Comparison of ENCODE assay signal across 19 mouse cellular contexts in genomic region chr7:46133858-46134257, GRCm38 (mm10). TPM values are rescaled to one million over a fixed set of nuclear protein-coding genes. Genes with fewer than 3 reads are reported as not detected.
DNase-seq lines count a peak whose midpoint lies in the region; ATAC-seq and TF ChIP-seq lines count a peak whose summit lies in the region.
"Had no signal": no experiment of that assay in that cellular context is flagged by ENCODE, and none has a peak within 500 bp of the region (broad histone marks: within the 10 kb centered on the region; RNA-seq: fewer than 3 reads in every experiment).

No protein-coding gene starts in this region.

- intact Hi-C loops in gastrocnemius, adult 2 months (cut with DNase I): no loop called here
- intact Hi-C loops in heart, postnatal 14 days (cut with DNase I): no loop called here

- no peak overlapping the region for H3K9ac ChIP-seq in midbrain, embryonic 13.5 days (replicated peaks)
- no peak overlapping the region for H3K9ac ChIP-seq in midbrain, postnatal 0 days (replicated peaks; ENCODE audit: low read length, poor library complexity, severe bottlenecking)
- 0 out of 2 replicates have a peak overlapping the region, but pooled peaks have one; percentile 27 for H3K9ac ChIP-seq in stomach, postnatal 0 days (ENCODE audit: low read length)
- H3K9ac ChIP-seq: forebrain, postnatal 0 days; liver, embryonic 13.5 days had no signal

- DNase-seq in gastrocnemius, adult 2 months: no peak
- DNase-seq in gastrocnemius, postnatal 4 days (ENCODE audit: low spot score in 2 of 2): no peak
- no peak for DNase-seq in midbrain, postnatal 0 days (ENCODE audit: low spot score)
- DNase-seq in heart, postnatal 14 days: peak; percentile 24 to 50
- peak; percentile 60 for DNase-seq in stomach, postnatal 0 days (ENCODE audit: low spot score)
- DNase-seq in right cerebral cortex, adult 2 months (ENCODE audit: low spot score in 2 of 2): no peak
- DNase-seq: adrenal gland, postnatal 25 days; cerebellum, postnatal 25 days; forebrain, postnatal 0 days; gastrocnemius, postnatal 36 days; liver, embryonic 13.5 days; lung, postnatal 4 days; retina, postnatal 1 day; spleen, adult 18-20 months; thymus, adult 18-20 months had no signal

- peaks cover 33% of the 10 kb centered on the region for H3K4me1 ChIP-seq in midbrain, embryonic 13.5 days (replicated peaks)
- H3K4me1 ChIP-seq in midbrain, postnatal 0 days (ENCODE audit: insufficient read depth, low read length): peaks cover 11% of the 10 kb centered on the region; the same call in 1 of the 2 replicates
- H3K4me1 ChIP-seq in stomach, postnatal 0 days (replicated peaks; ENCODE audit: control insufficient read depth, insufficient read depth): no peaks in the 10 kb centered on the region
- H3K4me1 ChIP-seq: liver, embryonic 13.5 days had no signal

- H3K4me2 ChIP-seq in midbrain, embryonic 13.5 days (replicated peaks): no peak overlapping the region
- H3K4me2 ChIP-seq in midbrain, postnatal 0 days (ENCODE audit: low read depth, low read length, poor library complexity, severe bottlenecking): no peak overlapping the region
- no peak overlapping the region for H3K4me2 ChIP-seq in stomach, postnatal 0 days (replicated peaks; ENCODE audit: low read depth)
- H3K4me2 ChIP-seq: liver, embryonic 13.5 days had no signal

- H3K4me3 ChIP-seq in gastrocnemius, adult 2 months: no peak overlapping the region
- H3K4me3 ChIP-seq in midbrain, embryonic 13.5 days (replicated peaks): no peak overlapping the region
- H3K4me3 ChIP-seq in midbrain, postnatal 0 days (ENCODE audit: low read depth, low read length): no peak overlapping the region
- H3K4me3 ChIP-seq in stomach, postnatal 0 days (ENCODE audit: low read depth, low read length): no peak overlapping the region
- H3K4me3 ChIP-seq: liver, embryonic 13.5 days had no signal

- no peaks in the 10 kb centered on the region for H3K36me3 ChIP-seq in midbrain, embryonic 13.5 days
- no peaks in the 10 kb centered on the region for H3K36me3 ChIP-seq in midbrain, postnatal 0 days (ENCODE audit: insufficient read depth, low read length)
- H3K36me3 ChIP-seq in stomach, postnatal 0 days (ENCODE audit: control insufficient read depth, insufficient read depth, low read length): no peaks in the 10 kb centered on the region
- H3K36me3 ChIP-seq: liver, embryonic 13.5 days had no signal

- peaks cover 14% of the 10 kb centered on the region; the same call in 1 of the 2 replicates for H3K27me3 ChIP-seq in midbrain, embryonic 13.5 days
- no peaks in the 10 kb centered on the region for H3K27me3 ChIP-seq in midbrain, postnatal 0 days (ENCODE audit: insufficient read depth, low read length)
- no peaks in the 10 kb centered on the region for H3K27me3 ChIP-seq in stomach, postnatal 0 days (ENCODE audit: control insufficient read depth, insufficient read depth, low read length)

- 31% methylated on average over 7 of the region's 7 CpGs for WGBS in midbrain, embryonic 13.5 days
- 35% methylated on average over 7 of the region's 7 CpGs for WGBS in midbrain, postnatal 0 days
- 30% methylated on average over 7 of the region's 7 CpGs for WGBS in stomach, postnatal 0 days

- ATAC-seq in midbrain, embryonic 13.5 days: no peak
- ATAC-seq in midbrain, postnatal 0 days (ENCODE audit: low FRiP score): no peak
- ATAC-seq in stomach, postnatal 0 days (ENCODE audit: low FRiP score, low TSS enrichment): peak; percentile 33
- ATAC-seq: forebrain, postnatal 0 days had no signal

- no peaks in the 10 kb centered on the region for H3K9me3 ChIP-seq in midbrain, embryonic 13.5 days
- no peaks in the 10 kb centered on the region for H3K9me3 ChIP-seq in midbrain, postnatal 0 days (ENCODE audit: low read length)
- no peaks in the 10 kb centered on the region for H3K9me3 ChIP-seq in stomach, postnatal 0 days (ENCODE audit: control insufficient read depth, low read length)
- H3K9me3 ChIP-seq: liver, embryonic 13.5 days had no signal

- TF ChIP-seq EP300 in stomach, postnatal 0 days (optimal IDR thresholded peaks at IDR 0.05): no peak

- TF ChIP-seq CTCF in gastrocnemius, adult 2 months (IDR thresholded peaks at IDR 0.05): peak; percentile 21; the same call in 1 of the 2 replicates
- TF ChIP-seq CTCF in midbrain, postnatal 0 days (IDR thresholded peaks at IDR 0.05): no peak
- peak; percentile 46 for TF ChIP-seq CTCF in stomach, postnatal 0 days (IDR thresholded peaks at IDR 0.05; ENCODE audit: low read depth)

- no peak overlapping the region for H3K27ac ChIP-seq in gastrocnemius, adult 2 months
- H3K27ac ChIP-seq in midbrain, embryonic 13.5 days: 0 out of 2 replicates have a peak overlapping the region, but pooled peaks have one; percentile 30
- H3K27ac ChIP-seq in midbrain, postnatal 0 days (ENCODE audit: low read depth, low read length): no peak overlapping the region
- H3K27ac ChIP-seq in stomach, postnatal 0 days (replicated peaks): no peak overlapping the region; the same call in 1 of the 2 replicates
- H3K27ac ChIP-seq: kidney, postnatal 0 days; liver, embryonic 13.5 days had no signal

RNA-seq across cellular contexts. Expression of gene Kcnj11, which starts 33.3 kb away (rescaled TPM):
- total RNA-seq in gastrocnemius, adult 2 months (2021): 100 to 1,000 TPM; 109 to 121 TPM
- total RNA-seq in gastrocnemius, postnatal 4 days (2021): 10 to 100 TPM; 41.4 to 45.1 TPM
- 1.1 and 1.5 TPM in 2 replicates for polyA plus RNA-seq in midbrain, embryonic 13.5 days (2015; fragmentation: Nextera tagmentation; extraction: Ambion mirVana)
- total RNA-seq in midbrain, postnatal 0 days (2014; rRNA removed): 14.4 and 26.2 TPM in 2 replicates
- polyA plus RNA-seq in midbrain, postnatal 0 days (2015; fragmentation: Nextera tagmentation; extraction: Ambion mirVana): 2.7 and 2.9 TPM in 2 replicates
- total RNA-seq in heart, postnatal 14 days (2021): 10 to 100 TPM; 82.8 to 85.0 TPM
- polyA plus RNA-seq in stomach, postnatal 0 days (2015; fragmentation: Nextera tagmentation; extraction: Ambion mirVana): 0.61 and 0.81 TPM in 2 replicates
- total RNA-seq: MEL; monocyte, adult 5-6 weeks had no signal
- polyA plus RNA-seq: liver, embryonic 13.5 days had no signal

RNA-seq across cellular contexts. Expression of gene Abcc8, which starts 46.0 kb away (rescaled TPM):
- total RNA-seq in gastrocnemius, adult 2 months (2021): 1 to 10 TPM; 2.4 to 4.2 TPM
- 1 to 10 TPM; 4.6 to 6.3 TPM for total RNA-seq in gastrocnemius, postnatal 4 days (2021)
- 2.3 and 3.2 TPM in 2 replicates for polyA plus RNA-seq in midbrain, embryonic 13.5 days (2015; fragmentation: Nextera tagmentation; extraction: Ambion mirVana)
- 13.1 and 18.7 TPM in 2 replicates for total RNA-seq in midbrain, postnatal 0 days (2014; rRNA removed)
- polyA plus RNA-seq in midbrain, postnatal 0 days (2015; fragmentation: Nextera tagmentation; extraction: Ambion mirVana): 7.2 and 9.6 TPM in 2 replicates
- total RNA-seq in heart, postnatal 14 days (2021): 10 to 100 TPM; 53.4 to 61.5 TPM
- polyA plus RNA-seq in stomach, postnatal 0 days (2015; fragmentation: Nextera tagmentation; extraction: Ambion mirVana): 3.6 and 4.0 TPM in 2 replicates
- total RNA-seq: MEL; monocyte, adult 5-6 weeks had no signal

Comparison
In these comparisons a context has a peak if more than half of its experiments do, and no peak if none do; other contexts are left out.
1. DNase-seq: peak in heart, postnatal 14 days (2 of 2) and stomach, postnatal 0 days (single experiment); none in gastrocnemius, adult 2 months (single experiment), gastrocnemius, postnatal 4 days (0 of 2), midbrain, postnatal 0 days (single experiment) and right cerebral cortex, adult 2 months (0 of 2).